Mouse (Mus musculus) megakaryocyte, embryonic 14.5 days (primary cell): Measurements from ENCODE around the gene Utrn. TPM values are rescaled to one million over a fixed set of nuclear protein-coding genes. Genes with fewer than 3 reads are reported as not detected.

ENCODE experiments used
- H3K27me3 ChIP-seq: replicated peaks from 2 replicates; pipeline ENCODE3; 2012; ENCODE audit warnings: inconsistent platforms
- H3K36me3 ChIP-seq: replicated peaks from 2 replicates; pipeline ENCODE3; 2012; ENCODE audit warnings: low read length, inconsistent platforms, mixed read lengths
- H3K4me1 ChIP-seq: 2 replicates; pipeline ENCODE4 v1.6.1; 2012; ENCODE audit warnings: inconsistent platforms
- H3K4me3 ChIP-seq: replicated peaks from 2 replicates; pipeline ENCODE3; 2012; ENCODE audit warnings: moderate library complexity, mild to moderate bottlenecking, inconsistent platforms
- H3K9me3 ChIP-seq: 2 replicates; pipeline ENCODE4 v1.6.1; 2012; ENCODE audit warnings: inconsistent platforms
- FLI1 ChIP-seq: IDR thresholded peaks from 2 replicates; pipeline ENCODE4 v1.6.1; 2012; ENCODE audit warnings: low read length, inconsistent platforms, mixed read lengths
- GATA1 ChIP-seq: IDR thresholded peaks from 3 replicates; pipeline ENCODE4 v1.6.1; 2012; ENCODE audit warnings: mixed read lengths, low read length, inconsistent platforms, borderline replicate concordance
- polyA plus RNA-seq: library from polyadenylated mRNA; stranded (reverse); fragments of >175 nt; gene quantifications from 2 replicates; pipeline ENCODE4 v1.2.3, GENCODE M21; 2012; ENCODE audit warnings: low replicate concordance; ENCODE audit not compliant: insufficient read depth

Gene Utrn
- polyA plus RNA-seq, 1 experiment = 6.1 TPM

- Histone ChIP-seq H3K27me3 (no peaks in the 10 kb centered on the region), H3K4me1 (peaks cover 26% of the 10 kb centered on the region), H3K4me3 (peak overlapping the region; percentile 40), H3K36me3 (peaks cover 89% of the 10 kb centered on the region), H3K9me3 (no peaks in the 10 kb centered on the region)
- TF ChIP-seq FLI1 = no peak
- TF ChIP-seq GATA1 = no peak
Observed at GRCm38 (mm10) chr10:12729033-12729432, 140.1 kb downstream of the Utrn start.

- Histone ChIP-seq H3K4me1 (peaks cover 32% of the 10 kb centered on the region), H3K27me3 (no peaks in the 10 kb centered on the region), H3K36me3 (peaks cover 91% of the 10 kb centered on the region)
Observed at GRCm38 (mm10) chr10:12727881-12728280, 141.3 kb downstream of the Utrn start.

GRCm38 (mm10) chr10:12726041-12726608 is 143.0 kb downstream of the Utrn start:
- TF ChIP-seq GATA1 = no peak
- no peak for TF ChIP-seq FLI1
- peaks cover 88% of the 10 kb centered on the region for H3K36me3 ChIP-seq

More at GRCm38 (mm10) chr10:12727881-12728280, 141.3 kb downstream of the Utrn start:
- no peak for TF ChIP-seq FLI1
- no peak for TF ChIP-seq GATA1
- Histone ChIP-seq H3K4me3 (no peak overlapping the region), H3K9me3 (no peaks in the 10 kb centered on the region)

GRCm38 (mm10) chr10:12724247-12725001 is 144.7 kb downstream of the Utrn start:
- H3K4me1 ChIP-seq = peaks cover 35% of the 10 kb centered on the region
- peaks cover 95% of the 10 kb centered on the region for H3K36me3 ChIP-seq
- H3K9me3 ChIP-seq = no peaks in the 10 kb centered on the region
- no peaks in the 10 kb centered on the region for H3K27me3 ChIP-seq
- H3K4me3 ChIP-seq = no peak overlapping the region
- TF ChIP-seq FLI1 = no peak
- no peak for TF ChIP-seq GATA1

More at GRCm38 (mm10) chr10:12726041-12726608, 143.0 kb downstream of the Utrn start:
- Histone ChIP-seq H3K4me1 (peaks cover 39% of the 10 kb centered on the region), H3K9me3 (no peaks in the 10 kb centered on the region), H3K4me3 (no peak overlapping the region), H3K27me3 (no peaks in the 10 kb centered on the region)

- no peaks in the 10 kb centered on the region for H3K27me3 ChIP-seq
- H3K4me1 ChIP-seq = peaks cover 29% of the 10 kb centered on the region
- TF ChIP-seq FLI1 (no peak), GATA1 (no peak)
- no peak overlapping the region for H3K4me3 ChIP-seq
- no peaks in the 10 kb centered on the region for H3K9me3 ChIP-seq
- peaks cover 94% of the 10 kb centered on the region for H3K36me3 ChIP-seq
Observed at GRCm38 (mm10) chr10:12723269-12723668, 145.9 kb downstream of the Utrn start.

GRCm38 (mm10) chr10:12722111-12722510 is 147.1 kb downstream of the Utrn start:
- H3K9me3 ChIP-seq = no peaks in the 10 kb centered on the region
- peaks cover 39% of the 10 kb centered on the region for H3K4me1 ChIP-seq
- no peak overlapping the region for H3K4me3 ChIP-seq
- peaks cover 93% of the 10 kb centered on the region for H3K36me3 ChIP-seq
- TF ChIP-seq GATA1 (no peak), FLI1 (no peak)
- H3K27me3 ChIP-seq = no peaks in the 10 kb centered on the region

- no peaks in the 10 kb centered on the region for H3K9me3 ChIP-seq
- H3K27me3 ChIP-seq = no peaks in the 10 kb centered on the region
- peaks cover 29% of the 10 kb centered on the region for H3K4me1 ChIP-seq
- peaks cover 93% of the 10 kb centered on the region for H3K36me3 ChIP-seq
- TF ChIP-seq FLI1 (no peak), GATA1 (no peak)
- no peak overlapping the region for H3K4me3 ChIP-seq
Observed at GRCm38 (mm10) chr10:12718386-12718785, 150.8 kb downstream of the Utrn start.

GRCm38 (mm10) chr10:12717381-12717780 is 151.8 kb downstream of the Utrn start:
- TF ChIP-seq GATA1 (no peak), FLI1 (no peak)
- Histone ChIP-seq H3K9me3 (no peaks in the 10 kb centered on the region), H3K27me3 (no peaks in the 10 kb centered on the region), H3K36me3 (peaks cover 97% of the 10 kb centered on the region), H3K4me3 (no peak overlapping the region), H3K4me1 (peaks cover 29% of the 10 kb centered on the region)

GRCm38 (mm10) chr10:12716657-12717327 is 152.4 kb downstream of the Utrn start:
- Histone ChIP-seq H3K4me3 (no peak overlapping the region), H3K36me3 (peaks cover 97% of the 10 kb centered on the region), H3K27me3 (no peaks in the 10 kb centered on the region), H3K9me3 (no peaks in the 10 kb centered on the region), H3K4me1 (peaks cover 24% of the 10 kb centered on the region)
- TF ChIP-seq GATA1 = no peak
- no peak for TF ChIP-seq FLI1
